Mouse (Mus musculus) midbrain, embryonic 10.5 days (tissue): ENCODE data around the gene Mast4. TPM values are rescaled to one million over a fixed set of nuclear protein-coding genes. Genes with fewer than 3 reads are reported as not detected.

Experiments used
- DNase-seq: peaks from one replicate; pipeline ENCODE4 v3.0.0-alpha.2; 2017; ENCODE audit warnings: low spot score
- H3K27ac ChIP-seq: fragments of 300-500 bp; sonication (generic); replicated peaks from 2 replicates; pipeline ENCODE4 v1.5.1; 2016; ENCODE audit warnings: mild to moderate bottlenecking
- H3K27me3 ChIP-seq: fragments of 300-500 bp; sonication (generic); 2 replicates; pipeline ENCODE4 v1.6.1; 2016; ENCODE audit warnings: low read depth, mild to moderate bottlenecking; ENCODE audit not compliant: poor library complexity, severe bottlenecking
- H3K36me3 ChIP-seq: fragments of 300-500 bp; sonication (generic); 2 replicates; pipeline ENCODE4 v1.6.1; 2016; ENCODE audit warnings: mild to moderate bottlenecking, moderate library complexity
- H3K4me1 ChIP-seq: fragments of 300-500 bp; sonication (generic); 2 replicates; pipeline ENCODE4 v1.6.1; 2016
- H3K4me3 ChIP-seq: fragments of 300-500 bp; sonication (generic); 2 replicates; pipeline ENCODE4 v1.5.1; 2016; ENCODE audit warnings: mild to moderate bottlenecking, moderate library complexity
- H3K9me3 ChIP-seq: fragments of 300-500 bp; sonication (generic); replicated peaks from 2 replicates; pipeline ENCODE4 v1.6.1; 2016; ENCODE audit warnings: mild to moderate bottlenecking
- WGBS: fragments of 180-500 bp; shearing (Covaris S2); methylation state at CpG from one replicate; pipeline ENCODE4 v1.1.7; 2016; 5-methylcytosine and 5-hydroxymethylcytosine counted together
- polyA plus RNA-seq: library from polyadenylated mRNA; unstranded; fragments of >200 nt; fragmentation: Nextera tagmentation; extraction: Ambion mirVana; gene quantifications from 2 replicates; pipeline ENCODE4 v1.2.1, GENCODE M21; 2016

Gene Mast4
- polyA plus RNA-seq, 1 experiment from 2014 or later: 19.0 TPM

GRCm38 (mm10) chr13:103199823-103200660, 134.3 kb downstream of the Mast4 start:
- 66% methylated on average over 2 of the region's 2 CpGs for WGBS
- peaks cover 20% of the 10 kb centered on the region for H3K4me1 ChIP-seq
- no peak overlapping the region for H3K4me3 ChIP-seq
- H3K36me3 ChIP-seq: no peaks in the 10 kb centered on the region
- no peaks in the 10 kb centered on the region for H3K27me3 ChIP-seq
- DNase-seq: no peak
- H3K27ac ChIP-seq: no peak overlapping the region
- no peaks in the 10 kb centered on the region for H3K9me3 ChIP-seq

- Histone ChIP-seq H3K27ac (no peak overlapping the region), H3K4me1 (peaks cover 14% of the 10 kb centered on the region), H3K9me3 (no peaks in the 10 kb centered on the region), H3K4me3 (no peak overlapping the region), H3K27me3 (no peaks in the 10 kb centered on the region), H3K36me3 (no peaks in the 10 kb centered on the region)
- no peak for DNase-seq
- WGBS: 86% methylated on average over 9 of the region's 9 CpGs
Measured at GRCm38 (mm10) chr13:103198210-103198940, 135.9 kb downstream of the Mast4 start.

GRCm38 (mm10) chr13:103196307-103196706, 138.0 kb downstream of the Mast4 start:
- Histone ChIP-seq H3K4me1 (peaks cover 4% of the 10 kb centered on the region), H3K9me3 (no peaks in the 10 kb centered on the region), H3K4me3 (no peak overlapping the region), H3K27me3 (no peaks in the 10 kb centered on the region), H3K27ac (no peak overlapping the region), H3K36me3 (no peaks in the 10 kb centered on the region)
- WGBS: 79% methylated on average over 5 of the region's 5 CpGs
- no peak for DNase-seq

GRCm38 (mm10) chr13:103195847-103196246, 138.4 kb downstream of the Mast4 start:
- Histone ChIP-seq H3K36me3 (no peaks in the 10 kb centered on the region), H3K27ac (no peak overlapping the region), H3K27me3 (no peaks in the 10 kb centered on the region), H3K4me3 (no peak overlapping the region), H3K9me3 (no peaks in the 10 kb centered on the region), H3K4me1 (no peaks in the 10 kb centered on the region)
- 85% methylated on average over 3 of the region's 3 CpGs for WGBS
- no peak for DNase-seq

DNA sequence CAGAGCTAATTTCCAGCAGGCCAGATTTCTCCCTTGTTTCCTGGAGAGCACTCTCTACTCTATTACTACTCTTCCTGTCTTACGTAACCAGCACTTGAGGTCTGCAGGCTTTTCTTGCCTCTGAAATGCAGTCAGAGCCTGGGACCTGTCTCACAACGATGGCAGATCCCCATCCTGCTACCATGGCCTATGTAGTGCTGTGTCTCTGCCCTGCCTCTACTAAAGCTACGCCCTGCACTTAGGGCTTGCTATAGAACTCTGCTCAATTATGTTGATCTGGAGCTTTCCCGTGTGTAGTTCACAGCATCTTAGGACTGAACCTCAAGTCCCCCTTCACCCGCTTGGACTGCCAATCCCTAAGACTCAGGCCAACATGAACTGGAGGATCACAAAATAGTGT, 150.7 kb downstream of the Mast4 start:
- Histone ChIP-seq H3K27me3 (no peaks in the 10 kb centered on the region), H3K4me1 (0 out of 2 replicates have a peak, but pooled peaks cover 3% of the 10 kb centered on the region), H3K9me3 (no peaks in the 10 kb centered on the region), H3K36me3 (0 out of 2 replicates have a peak, but pooled peaks cover 3% of the 10 kb centered on the region), H3K4me3 (no peak overlapping the region), H3K27ac (no peak overlapping the region)
- peak; percentile 11 for DNase-seq
- WGBS: 94% methylated on average over 5 of the region's 5 CpGs

- no peak for DNase-seq
- no peaks in the 10 kb centered on the region for H3K27me3 ChIP-seq
- H3K36me3 ChIP-seq: 0 out of 2 replicates have a peak, but pooled peaks cover 3% of the 10 kb centered on the region
- H3K27ac ChIP-seq: no peak overlapping the region
- no peaks in the 10 kb centered on the region for H3K9me3 ChIP-seq
- 94% methylated on average over 9 of the region's 9 CpGs for WGBS
- peaks cover 4% of the 10 kb centered on the region; the same call in 1 of the 2 replicates for H3K4me1 ChIP-seq
- H3K4me3 ChIP-seq: no peak overlapping the region
Measured at GRCm38 (mm10) chr13:103181836-103182235, 152.5 kb downstream of the Mast4 start.

DNA sequence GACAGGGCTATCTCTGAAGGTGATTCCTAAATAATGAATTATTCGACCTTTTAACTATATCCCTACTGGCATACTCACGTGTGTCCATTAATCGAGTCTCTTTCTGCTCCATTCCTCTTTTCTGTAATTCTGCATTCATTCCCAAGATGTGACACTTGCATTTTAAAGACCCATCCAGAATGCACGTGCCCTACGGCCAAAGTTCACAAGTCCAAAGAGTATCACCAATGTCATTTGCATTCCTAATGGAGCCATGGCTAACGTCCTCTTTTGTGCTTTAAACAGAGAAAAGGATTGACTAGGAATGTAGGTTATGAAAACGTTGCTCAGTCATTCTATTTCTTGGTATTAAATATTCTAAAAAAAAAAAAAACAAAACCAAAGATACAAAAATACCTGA, 157.4 kb downstream of the Mast4 start:
- 0 out of 2 replicates have a peak, but pooled peaks cover 2% of the 10 kb centered on the region for H3K36me3 ChIP-seq
- H3K27ac ChIP-seq: no peak overlapping the region
- no peaks in the 10 kb centered on the region for H3K9me3 ChIP-seq
- no peaks in the 10 kb centered on the region for H3K27me3 ChIP-seq
- WGBS: 63% methylated on average over 7 of the region's 7 CpGs
- H3K4me1 ChIP-seq: peaks cover 17% of the 10 kb centered on the region
- no peak for DNase-seq
- H3K4me3 ChIP-seq: no peak overlapping the region

GRCm38 (mm10) chr13:103174431-103174830, 159.9 kb downstream of the Mast4 start:
- H3K9me3 ChIP-seq: no peaks in the 10 kb centered on the region
- no peaks in the 10 kb centered on the region for H3K36me3 ChIP-seq
- 90% methylated on average over 5 of the region's 5 CpGs for WGBS
- no peak overlapping the region for H3K4me3 ChIP-seq
- H3K4me1 ChIP-seq: peaks cover 17% of the 10 kb centered on the region
- H3K27me3 ChIP-seq: no peaks in the 10 kb centered on the region
- H3K27ac ChIP-seq: no peak overlapping the region
- DNase-seq: no peak

GRCm38 (mm10) chr13:103173545-103174182, 160.6 kb downstream of the Mast4 start:
- 44% methylated on average over 7 of the region's 7 CpGs for WGBS
- no peaks in the 10 kb centered on the region for H3K27me3 ChIP-seq

DNA sequence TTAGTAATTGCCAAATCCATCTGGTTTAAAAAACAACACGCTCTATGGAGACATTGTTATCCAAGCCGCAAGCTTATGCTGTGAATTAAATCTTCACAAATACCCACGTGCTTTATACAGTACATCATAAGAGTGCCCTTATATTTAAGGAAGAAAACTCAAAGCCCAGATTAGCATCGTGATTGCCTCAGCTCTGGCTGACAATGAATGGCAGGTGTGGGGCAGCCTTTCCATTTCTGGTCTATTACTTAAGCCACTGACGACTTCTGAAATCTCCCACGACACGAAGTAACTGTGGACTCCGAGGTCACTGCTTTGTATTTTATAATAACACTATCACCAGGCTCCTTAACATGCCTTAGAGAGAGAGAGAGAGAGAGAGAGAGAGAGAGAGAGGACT, 182.4 kb downstream of the Mast4 start:
- no peak for DNase-seq
- WGBS: 92% methylated on average over 8 of the region's 8 CpGs
- Histone ChIP-seq H3K27ac (no peak overlapping the region), H3K4me1 (peaks cover 10% of the 10 kb centered on the region; the same call in 1 of the 2 replicates), H3K9me3 (no peaks in the 10 kb centered on the region), H3K4me3 (no peak overlapping the region), H3K27me3 (no peaks in the 10 kb centered on the region), H3K36me3 (no peaks in the 10 kb centered on the region)

More at GRCm38 (mm10) chr13:103173545-103174182, 160.6 kb downstream of the Mast4 start:
- DNase-seq: peak; percentile 56
- H3K4me1 ChIP-seq: peaks cover 17% of the 10 kb centered on the region
- H3K27ac ChIP-seq: no peak overlapping the region
- H3K9me3 ChIP-seq: no peaks in the 10 kb centered on the region
- H3K36me3 ChIP-seq: no peaks in the 10 kb centered on the region
- H3K4me3 ChIP-seq: no peak overlapping the region

- 62% methylated on average over 11 of the region's 11 CpGs for WGBS
- Histone ChIP-seq H3K9me3 (no peaks in the 10 kb centered on the region), H3K27ac (no peak overlapping the region), H3K36me3 (no peaks in the 10 kb centered on the region), H3K4me1 (peaks cover 10% of the 10 kb centered on the region; the same call in 1 of the 2 replicates), H3K27me3 (no peaks in the 10 kb centered on the region), H3K4me3 (no peak overlapping the region)
- DNase-seq: no peak
Measured at GRCm38 (mm10) chr13:103151171-103151570, 183.1 kb downstream of the Mast4 start.

GRCm38 (mm10) chr13:103150671-103151070, 183.6 kb downstream of the Mast4 start:
- WGBS: 86% methylated on average over 4 of the region's 4 CpGs
- DNase-seq: no peak
- H3K4me1 ChIP-seq: peaks cover 10% of the 10 kb centered on the region; the same call in 1 of the 2 replicates
- no peak overlapping the region for H3K27ac ChIP-seq
- no peaks in the 10 kb centered on the region for H3K9me3 ChIP-seq
- no peak overlapping the region for H3K4me3 ChIP-seq
- H3K36me3 ChIP-seq: no peaks in the 10 kb centered on the region
- H3K27me3 ChIP-seq: no peaks in the 10 kb centered on the region
